Mouse (Mus musculus): ENCODE measurements around the gene H2afz. TPM values are rescaled to one million over a fixed set of nuclear protein-coding genes. Genes with fewer than 3 reads are reported as not detected.

The H2afz gene
- polyA plus RNA-seq, 1 experiment: not detected

- 41% methylated on average over 8 of the region's 8 CpGs for WGBS
- Histone ChIP-seq H3K4me3 (ENCODE audit: insufficient read depth, low read depth, low read length) (no peak overlapping the region), H3K4me1 (ENCODE audit: control insufficient read depth, insufficient read depth, low read length) (no peaks in the 10 kb centered on the region), H3K27ac (ENCODE audit: insufficient read depth, low read depth, low read length) (no peak overlapping the region)
- no peak for TF ChIP-seq CTCF (IDR thresholded peaks at IDR 0.05; ENCODE audit: insufficient read depth, low read depth, low read length)
- no peak for TF ChIP-seq POLR2A (IDR thresholded peaks at IDR 0.05; ENCODE audit: insufficient read depth, low read depth, low read length)
Measured at GRCm38 (mm10) chr3:137860394-137861170, 3.7 kb upstream of the H2afz start.

GRCm38 (mm10) chr3:137861436-137861835 is 2.9 kb upstream of the H2afz start:
- Histone ChIP-seq H3K4me1 (ENCODE audit: control insufficient read depth, insufficient read depth, low read length) (no peaks in the 10 kb centered on the region), H3K4me3 (ENCODE audit: insufficient read depth, low read depth, low read length) (no peak overlapping the region), H3K27ac (ENCODE audit: insufficient read depth, low read depth, low read length) (no peak overlapping the region)
- TF ChIP-seq POLR2A (IDR thresholded peaks at IDR 0.05; ENCODE audit: insufficient read depth, low read depth, low read length): no peak
- no peak for TF ChIP-seq CTCF (IDR thresholded peaks at IDR 0.05; ENCODE audit: insufficient read depth, low read depth, low read length)
- 53% methylated on average over 4 of the region's 4 CpGs for WGBS

- TF ChIP-seq CTCF (IDR thresholded peaks at IDR 0.05; ENCODE audit: insufficient read depth, low read depth, low read length): no peak
- TF ChIP-seq POLR2A (IDR thresholded peaks at IDR 0.05; ENCODE audit: insufficient read depth, low read depth, low read length): no peak
- 93% methylated on average over 3 of the region's 3 CpGs for WGBS
- Histone ChIP-seq H3K4me1 (ENCODE audit: control insufficient read depth, insufficient read depth, low read length) (0 out of 2 replicates have a peak, but pooled peaks cover 3% of the 10 kb centered on the region), H3K27ac (ENCODE audit: insufficient read depth, low read depth, low read length) (no peak overlapping the region), H3K4me3 (ENCODE audit: insufficient read depth, low read depth, low read length) (no peak overlapping the region)
Measured at GRCm38 (mm10) chr3:137862600-137862999, 1.7 kb upstream of the H2afz start.

- Histone ChIP-seq H3K4me3 (ENCODE audit: insufficient read depth, low read depth, low read length) (peak overlapping the region; percentile 73), H3K4me1 (ENCODE audit: control insufficient read depth, insufficient read depth, low read length) (0 out of 2 replicates have a peak, but pooled peaks cover 3% of the 10 kb centered on the region), H3K27ac (ENCODE audit: insufficient read depth, low read depth, low read length) (peak overlapping the region; percentile 88)
- TF ChIP-seq CTCF (IDR thresholded peaks at IDR 0.05; ENCODE audit: insufficient read depth, low read depth, low read length): no peak
- TF ChIP-seq POLR2A (IDR thresholded peaks at IDR 0.05; ENCODE audit: insufficient read depth, low read depth, low read length): no peak
- WGBS: 24% methylated on average over 22 of the region's 22 CpGs
Measured at GRCm38 (mm10) chr3:137863330-137864123, 760 bp upstream of the H2afz start.

- Histone ChIP-seq H3K27ac (ENCODE audit: insufficient read depth, low read depth, low read length) (peak overlapping the region; percentile 84), H3K4me1 (ENCODE audit: control insufficient read depth, insufficient read depth, low read length) (0 out of 2 replicates have a peak, but pooled peaks cover 3% of the 10 kb centered on the region), H3K4me3 (ENCODE audit: insufficient read depth, low read depth, low read length) (peak overlapping the region; percentile 84)
- WGBS: 1% methylated on average over 74 of the region's 74 CpGs
- TF ChIP-seq CTCF (IDR thresholded peaks at IDR 0.05; ENCODE audit: insufficient read depth, low read depth, low read length): peak; percentile 80
- no peak for TF ChIP-seq POLR2A (IDR thresholded peaks at IDR 0.05; ENCODE audit: insufficient read depth, low read depth, low read length)
Measured at GRCm38 (mm10) chr3:137864988-137865982, 998 bp downstream of the H2afz start.

- TF ChIP-seq CTCF (IDR thresholded peaks at IDR 0.05; ENCODE audit: insufficient read depth, low read depth, low read length) (no peak), POLR2A (IDR thresholded peaks at IDR 0.05; ENCODE audit: insufficient read depth, low read depth, low read length) (no peak)
- peak overlapping the region; percentile 97 for H3K4me3 ChIP-seq (ENCODE audit: insufficient read depth, low read depth, low read length)
- 0 out of 2 replicates have a peak, but pooled peaks cover 3% of the 10 kb centered on the region for H3K4me1 ChIP-seq (ENCODE audit: control insufficient read depth, insufficient read depth, low read length)
- 5% methylated on average over 2 of the region's 2 CpGs for WGBS
- peak overlapping the region; percentile 97 for H3K27ac ChIP-seq (ENCODE audit: insufficient read depth, low read depth, low read length)
Measured at GRCm38 (mm10) chr3:137867133-137867436, 2.8 kb downstream of the H2afz start.

- WGBS: under 1% methylated on average over 90 of the region's 94 CpGs
- H3K4me3 ChIP-seq (ENCODE audit: insufficient read depth, low read depth, low read length): peak within 1 kb of the TSS; percentile 97
- TF ChIP-seq CTCF (IDR thresholded peaks at IDR 0.05; ENCODE audit: insufficient read depth, low read depth, low read length) (no peak), POLR2A (IDR thresholded peaks at IDR 0.05; ENCODE audit: insufficient read depth, low read depth, low read length) (0 out of 2 replicates have a peak, but pooled peaks have one; percentile 35)
- H3K27ac ChIP-seq (ENCODE audit: insufficient read depth, low read depth, low read length): peak within 1 kb of the TSS; percentile 97
- H3K4me1 ChIP-seq (ENCODE audit: control insufficient read depth, insufficient read depth, low read length): 0 out of 2 replicates have a peak, but pooled peaks cover 3% of the 10 kb centered on the region
Measured at GRCm38 (mm10) chr3:137867437-137868093, 3.3 kb downstream of the H2afz start, which contains the start of gene Dnajb14. Gene Dnajb14, plus strand, starts transcription at chr3:137867675.
